Mouse (Mus musculus) thymus, postnatal 4 days (tissue): ENCODE data around the gene Ube2r2.

ENCODE experiments used
- DNase-seq: peaks from one replicate; pipeline ENCODE4 v3.0.0; 2021

The Ube2r2 gene

DNA sequence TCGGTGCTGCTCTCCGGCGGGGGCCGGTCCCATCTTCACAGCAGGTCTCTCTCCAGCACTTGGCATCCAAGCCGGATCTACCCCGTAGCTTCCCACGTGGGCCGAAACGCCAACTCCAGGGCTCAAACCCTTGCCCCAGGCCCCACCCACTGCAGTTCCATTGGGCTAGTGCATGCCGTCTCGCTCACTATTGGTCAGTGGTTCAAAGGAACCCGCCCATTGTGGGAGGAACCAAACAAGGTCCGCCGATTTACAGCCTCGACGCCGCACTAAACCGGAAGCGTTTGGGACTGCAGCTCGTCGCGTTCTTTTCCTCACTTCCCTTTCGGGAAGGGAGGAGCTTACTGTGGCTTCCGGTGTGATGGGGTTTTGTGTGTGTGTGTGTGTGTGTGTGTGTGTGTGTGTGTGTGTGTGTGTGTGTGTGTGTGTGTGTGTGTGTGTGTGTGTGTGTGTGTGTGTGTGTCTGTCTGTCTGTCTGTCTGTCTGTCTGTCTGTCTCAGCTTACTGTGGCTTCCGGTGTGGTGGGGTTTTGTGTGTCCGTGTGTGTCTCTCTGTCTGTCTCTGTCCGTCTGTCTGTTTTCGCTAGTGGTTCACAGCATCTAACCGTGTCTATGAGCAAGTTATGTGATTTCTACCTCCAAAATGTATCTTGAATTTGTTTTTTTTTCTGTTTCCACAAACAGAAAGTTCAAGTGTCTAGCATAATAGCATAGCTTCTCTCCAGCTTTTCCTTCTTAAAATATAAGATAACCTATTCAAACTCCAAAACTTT, 11.2 kb upstream of the Ube2r2 start, which contains the start of gene Nol6:
Gene Nol6 (minus strand): TSS at position 276 of the 772 bp plus-strand sequence.
- peak; percentile 94 for DNase-seq

DNA sequence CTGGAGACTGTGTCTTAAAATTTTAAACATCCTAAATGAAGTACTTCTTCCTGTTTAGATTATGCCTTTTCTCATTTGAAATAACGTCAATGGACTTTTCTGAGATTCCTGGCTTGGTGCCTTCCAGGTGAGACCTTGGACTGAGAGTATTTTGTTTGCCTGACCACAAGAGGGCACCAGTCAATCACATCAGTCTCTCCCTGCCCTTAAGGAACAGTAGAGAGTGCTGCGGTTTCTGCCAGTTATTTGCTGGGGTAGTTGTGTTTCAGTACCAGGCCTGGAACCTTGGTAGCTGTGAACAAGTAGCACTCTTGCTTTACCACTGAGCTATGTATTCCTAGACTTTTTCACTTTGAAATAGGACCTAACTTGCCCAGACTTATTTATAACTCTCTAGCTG, 6.1 kb upstream of the Ube2r2 start:
- DNase-seq = peak; percentile 74

DNA sequence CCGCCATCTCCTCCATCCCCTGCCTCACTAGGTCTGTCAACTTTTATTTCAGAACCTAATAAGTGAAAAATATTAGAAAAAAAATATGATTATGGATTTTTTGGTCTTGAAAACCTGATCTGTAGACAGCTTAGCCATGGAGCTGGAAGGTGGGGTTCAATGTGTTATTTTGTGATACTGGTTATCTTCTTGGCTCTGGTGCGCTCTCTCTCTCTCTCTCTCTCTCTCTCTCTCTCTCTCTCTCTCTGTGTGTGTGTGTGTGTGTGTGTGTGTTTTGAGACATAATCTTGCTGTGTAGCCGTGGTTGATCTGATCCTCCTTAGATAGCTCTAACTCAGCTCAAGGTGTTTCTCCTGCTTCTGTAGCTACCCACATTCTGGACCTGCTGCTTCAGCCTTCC, 5.7 kb upstream of the Ube2r2 start:
- DNase-seq = no peak

DNA sequence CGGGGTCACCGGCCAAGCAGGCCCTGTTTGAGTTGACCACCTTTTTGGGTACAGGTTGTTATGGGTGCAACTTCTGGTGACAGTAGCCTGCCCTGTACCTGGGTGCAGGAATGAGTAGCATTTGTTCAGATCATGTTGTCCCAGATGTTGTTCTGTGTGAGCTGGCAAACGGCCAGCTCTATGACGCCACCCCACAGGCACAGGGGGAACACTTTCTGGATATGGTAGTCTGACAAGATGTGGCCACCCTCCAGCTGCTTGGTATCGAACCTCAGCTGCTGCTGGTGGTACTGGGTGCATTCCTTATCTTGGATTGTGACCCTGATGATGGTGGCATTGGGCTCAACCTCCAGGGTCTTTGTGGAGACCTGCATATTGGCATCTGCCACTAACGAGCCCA, 3.1 kb upstream of the Ube2r2 start:
- DNase-seq = no peak

DNA sequence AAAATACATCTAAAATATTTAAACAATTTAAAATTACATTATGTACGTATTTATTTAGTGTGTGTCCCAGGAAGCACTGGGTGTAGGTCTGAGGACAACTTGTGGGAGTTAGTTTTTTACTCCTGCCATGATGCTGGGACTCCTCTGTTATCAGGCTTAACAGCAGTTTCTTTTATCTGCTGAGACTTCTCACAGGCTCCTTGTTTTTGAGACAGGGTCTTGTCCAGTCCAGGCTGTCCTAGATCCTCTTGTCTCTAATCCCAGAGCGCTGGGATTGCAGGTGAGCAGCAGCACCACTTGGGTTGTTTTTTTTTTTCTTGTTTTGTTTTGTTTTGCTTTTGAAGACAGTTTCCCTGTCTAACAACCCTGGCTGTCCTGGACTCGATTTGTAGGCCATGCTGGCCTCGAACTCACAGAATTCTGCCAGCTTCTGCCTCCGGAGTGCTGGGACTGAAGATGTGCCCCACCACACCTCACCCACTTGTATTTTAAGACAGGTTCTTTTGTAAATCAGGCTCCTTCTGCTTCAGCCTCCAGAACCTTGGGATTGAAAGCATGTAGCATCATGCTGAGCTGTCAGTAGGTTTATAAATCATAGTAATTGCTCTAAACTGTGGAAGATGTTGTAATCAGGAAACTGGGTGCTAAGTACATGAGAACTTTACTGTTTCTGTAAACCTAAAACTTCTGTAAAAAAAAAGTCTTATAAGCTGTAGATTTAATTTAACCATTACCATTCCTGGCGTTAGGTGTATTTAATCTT, 1.8 kb upstream of the Ube2r2 start:
- no peak for DNase-seq

DNA sequence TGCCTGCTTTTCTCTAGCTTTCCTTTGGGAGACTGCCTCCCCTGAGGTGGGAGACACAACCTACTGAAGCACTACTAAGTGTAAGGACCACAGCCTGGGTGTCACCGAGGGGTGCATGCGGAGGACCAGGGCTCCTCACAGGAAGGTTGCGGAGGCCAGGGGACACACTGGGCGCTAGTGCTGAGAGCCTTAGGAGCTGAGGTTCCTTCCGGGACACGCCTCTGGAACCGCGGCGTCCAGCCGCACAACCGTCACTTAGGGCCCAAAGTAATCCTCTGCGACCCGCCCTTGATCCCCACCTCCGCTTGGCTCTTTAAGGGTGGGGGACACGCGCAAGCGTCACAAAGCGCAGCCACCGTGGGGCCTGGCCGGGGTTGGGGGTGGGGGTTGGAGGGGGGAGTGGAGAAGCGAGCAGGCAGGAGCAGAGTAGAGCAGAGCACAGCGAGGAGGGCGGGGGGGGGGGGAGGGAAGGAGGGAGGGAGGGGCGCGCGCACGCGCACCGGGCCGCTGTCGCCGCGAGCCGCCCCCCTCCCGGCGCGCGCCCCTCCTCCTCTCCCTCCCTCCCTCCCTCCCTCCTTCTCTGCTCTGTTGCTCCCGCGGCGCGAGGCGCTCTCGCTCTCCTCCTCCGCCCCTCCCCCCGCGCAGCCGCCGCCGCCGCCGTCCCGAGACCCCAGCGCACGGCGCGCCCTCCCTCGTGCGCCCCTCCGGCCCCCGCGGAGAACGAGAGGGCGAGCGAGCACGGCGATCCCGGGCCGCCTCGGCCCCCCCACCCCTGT, 420 bp upstream of the Ube2r2 start:
- DNase-seq = peak; percentile 95

DNA sequence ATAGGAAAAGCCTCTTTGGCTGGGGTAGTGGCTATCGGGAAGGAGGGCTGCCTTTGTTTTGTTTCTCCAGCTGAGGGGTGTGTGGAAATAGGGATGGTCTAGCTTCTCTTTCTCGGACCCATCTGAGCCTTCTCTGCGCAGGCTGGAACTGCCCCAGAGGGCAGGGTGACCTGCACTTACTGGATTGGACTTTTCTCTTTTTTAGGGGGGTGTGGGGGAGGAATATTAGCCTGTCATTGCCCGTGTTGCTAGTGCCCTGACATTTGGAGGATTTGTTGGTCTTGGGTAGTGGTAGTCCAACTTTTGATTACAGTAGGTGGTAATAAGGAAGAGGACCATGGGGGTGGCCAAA, 887 bp downstream of the Ube2r2 start:
- DNase-seq = no peak

DNA sequence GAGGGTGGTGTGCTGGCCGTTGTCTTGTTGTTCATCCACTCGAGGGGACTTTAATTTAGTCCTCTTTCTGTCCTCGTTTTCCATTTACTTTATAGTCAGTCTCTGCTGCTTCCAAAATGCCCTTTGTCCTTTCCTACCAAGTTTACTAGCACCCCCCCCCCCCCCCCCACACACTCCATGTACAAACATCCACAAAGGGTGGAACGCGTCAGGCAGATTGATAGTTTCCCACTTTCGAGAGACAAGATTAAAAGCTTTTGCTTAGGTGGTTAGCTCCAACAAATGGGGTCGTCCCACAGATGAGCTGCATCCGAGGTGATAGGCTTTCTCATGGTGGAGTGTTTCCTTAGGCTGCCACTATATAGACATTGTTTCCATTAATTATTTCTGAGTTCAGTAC, 1.3 kb downstream of the Ube2r2 start:
- DNase-seq = peak; percentile 20

DNA sequence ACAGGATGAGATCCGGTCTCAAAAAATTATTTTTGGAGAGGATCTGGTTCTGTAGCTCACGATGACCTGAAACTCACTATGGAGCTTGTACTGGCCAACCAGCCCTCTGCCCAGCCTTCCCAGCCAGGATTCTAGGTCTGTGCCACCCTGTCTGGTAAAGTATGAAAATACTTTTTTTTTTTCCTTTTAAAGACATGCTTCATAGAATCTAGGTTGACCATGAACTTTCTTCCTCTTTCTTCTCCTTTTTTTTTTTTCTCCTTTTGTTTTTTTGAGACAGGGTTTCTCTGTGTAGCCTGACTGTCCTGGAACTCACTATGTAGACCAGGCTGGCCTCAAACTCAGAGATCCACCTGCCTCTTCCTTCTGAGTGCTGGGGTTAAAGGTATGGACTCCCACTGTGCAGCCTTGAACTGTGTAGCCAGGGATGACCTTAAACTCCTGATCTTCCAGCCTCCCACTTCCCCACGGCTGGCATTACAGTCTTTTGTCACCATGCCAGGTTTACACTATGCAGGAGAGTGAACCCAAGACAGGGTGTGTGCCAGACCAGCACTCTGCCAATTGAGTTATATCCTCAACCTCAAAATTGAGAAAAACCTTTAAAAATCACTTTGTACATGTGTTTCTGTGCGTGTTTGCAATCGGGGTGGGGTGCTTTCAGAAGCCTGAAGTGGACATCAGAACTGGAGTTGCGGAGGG, 4.8 kb downstream of the Ube2r2 start:
- DNase-seq = no peak

DNA sequence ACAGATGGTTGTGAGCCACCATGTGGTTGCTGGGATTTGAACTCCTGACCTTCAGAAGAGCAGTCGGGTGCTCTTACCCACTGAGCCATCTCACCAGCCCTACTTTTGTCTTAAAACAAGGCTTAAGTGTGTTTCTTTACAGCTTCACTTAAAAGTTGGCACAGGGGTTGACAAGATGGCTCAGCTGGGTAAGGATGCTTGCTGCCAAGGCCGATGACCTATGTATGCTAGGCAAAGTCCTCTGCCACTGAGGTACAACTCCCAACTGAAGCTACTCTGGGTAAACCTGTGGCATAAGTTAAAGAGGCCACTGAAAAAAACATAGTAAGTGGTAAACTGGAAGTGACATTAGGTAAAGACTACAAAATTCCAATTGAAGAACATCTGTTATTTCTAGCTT, 7.1 kb downstream of the Ube2r2 start:
- no peak for DNase-seq

DNA sequence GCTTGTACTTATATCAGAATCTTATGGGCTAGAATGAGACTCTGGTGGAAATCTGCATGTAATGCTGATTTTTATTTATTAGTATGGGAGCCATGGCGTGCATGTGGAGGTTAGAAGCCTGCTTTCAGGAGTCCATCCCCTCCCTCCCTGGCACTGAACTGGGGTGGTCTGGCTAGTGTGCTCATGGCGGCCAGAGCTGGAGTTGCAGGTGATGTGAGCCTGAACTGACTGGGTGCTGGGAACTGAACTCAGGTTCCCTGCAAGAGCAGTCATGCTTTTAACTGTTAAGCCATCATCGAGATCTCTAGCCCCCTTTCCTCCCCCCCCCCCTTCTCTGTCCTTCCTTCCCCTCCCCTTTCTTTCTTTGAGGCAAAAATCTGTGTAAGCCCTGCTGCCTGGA, 14.3 kb downstream of the Ube2r2 start:
- no peak for DNase-seq

DNA sequence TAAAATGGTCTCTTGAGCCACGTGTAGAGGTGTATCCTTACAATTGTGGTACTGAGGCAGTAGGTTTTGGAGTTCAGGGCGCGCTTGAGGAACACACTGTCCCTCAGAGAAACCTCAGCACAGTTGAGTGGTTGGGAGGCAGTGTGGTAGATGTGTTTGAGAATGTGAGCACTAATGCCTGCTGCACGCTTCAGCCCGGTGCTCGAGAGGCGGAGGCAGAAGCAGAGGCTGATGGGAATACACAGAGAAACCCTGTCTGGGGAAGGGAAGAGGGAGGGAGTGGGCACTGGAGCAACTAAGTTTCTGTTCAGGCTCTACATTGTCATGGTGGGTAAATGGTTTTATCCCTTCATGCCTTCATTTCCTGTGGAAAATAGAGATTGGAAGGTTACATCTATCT, 15.6 kb downstream of the Ube2r2 start:
- no peak for DNase-seq

DNA sequence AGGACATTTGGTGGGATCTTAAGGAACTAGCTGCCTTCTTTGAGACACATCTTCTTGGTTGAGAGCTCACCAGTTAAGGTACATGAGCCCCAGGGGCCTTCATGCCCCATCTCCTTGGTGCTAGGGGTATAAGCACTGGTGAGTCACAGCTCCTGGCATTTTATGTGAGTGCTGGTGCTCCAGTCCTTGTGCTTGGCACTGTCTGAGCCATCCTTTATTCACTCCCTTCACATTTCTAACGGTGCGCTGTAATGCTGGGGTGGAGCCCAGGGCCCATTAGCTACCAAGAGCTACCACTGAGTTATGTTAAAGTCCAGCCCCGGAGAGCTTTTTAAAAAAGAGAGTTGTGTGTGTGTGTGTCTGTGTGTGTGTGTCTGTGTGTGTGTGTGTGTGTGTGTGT, 17.6 kb downstream of the Ube2r2 start:
- no peak for DNase-seq

DNA sequence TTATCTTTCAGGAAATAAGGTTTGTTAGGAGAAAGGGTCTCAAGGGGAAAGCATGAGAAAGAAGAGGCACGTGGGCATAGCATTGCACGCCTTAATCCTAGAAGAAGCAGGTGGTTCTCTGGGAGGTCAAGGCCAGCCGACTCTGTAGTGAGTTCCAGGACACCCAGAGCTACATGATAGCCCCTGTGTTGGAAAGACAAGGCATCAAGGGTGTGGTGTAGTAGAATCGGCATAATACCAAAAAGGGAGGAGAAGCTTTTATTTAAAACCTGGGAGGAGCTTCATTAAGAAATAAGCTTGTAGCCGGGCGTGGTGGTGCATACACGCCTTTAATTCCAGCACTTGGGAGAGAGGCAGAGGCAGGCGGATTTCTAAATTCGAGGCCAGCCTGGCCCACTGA, 21.4 kb downstream of the Ube2r2 start:
- DNase-seq = no peak

DNA sequence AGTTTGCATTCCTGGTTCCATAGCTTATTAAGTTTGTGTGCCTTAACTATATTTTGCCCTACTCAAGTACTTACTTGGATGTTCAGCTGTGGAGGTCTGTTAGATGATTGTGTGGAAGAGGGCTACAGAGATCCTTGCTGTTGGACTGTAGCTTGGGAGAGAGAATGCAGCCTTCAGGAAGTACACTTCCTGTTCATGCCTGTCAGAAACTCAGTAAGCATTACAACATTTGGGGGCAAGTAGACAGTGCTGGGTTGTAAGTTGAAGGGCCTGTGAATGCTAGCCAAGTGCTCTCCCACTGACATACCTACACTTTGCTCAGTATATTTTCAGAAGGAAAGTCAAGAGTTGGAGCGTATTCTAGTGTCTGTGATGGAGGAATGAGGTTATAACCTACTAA, 22.7 kb downstream of the Ube2r2 start:
- DNase-seq = no peak

DNA sequence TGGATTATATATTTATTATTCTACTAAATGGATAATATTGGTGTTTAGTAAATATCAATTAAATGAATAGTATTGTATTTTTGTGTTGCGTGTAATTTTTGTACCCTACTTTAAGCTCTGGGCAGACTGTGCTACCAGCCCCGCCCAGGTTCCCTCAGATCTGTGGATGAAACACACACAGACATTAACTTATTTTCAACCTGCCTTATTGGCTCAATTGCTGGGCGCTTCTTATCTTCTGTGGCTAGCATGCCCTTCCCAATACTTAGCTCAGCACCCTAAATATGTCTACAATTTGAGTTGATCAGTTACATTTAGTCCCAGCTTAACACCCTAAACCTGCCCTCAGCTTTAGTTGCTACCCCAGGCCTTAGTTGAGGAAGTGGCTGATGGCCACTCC, 25.7 kb downstream of the Ube2r2 start:
- DNase-seq = no peak

DNA sequence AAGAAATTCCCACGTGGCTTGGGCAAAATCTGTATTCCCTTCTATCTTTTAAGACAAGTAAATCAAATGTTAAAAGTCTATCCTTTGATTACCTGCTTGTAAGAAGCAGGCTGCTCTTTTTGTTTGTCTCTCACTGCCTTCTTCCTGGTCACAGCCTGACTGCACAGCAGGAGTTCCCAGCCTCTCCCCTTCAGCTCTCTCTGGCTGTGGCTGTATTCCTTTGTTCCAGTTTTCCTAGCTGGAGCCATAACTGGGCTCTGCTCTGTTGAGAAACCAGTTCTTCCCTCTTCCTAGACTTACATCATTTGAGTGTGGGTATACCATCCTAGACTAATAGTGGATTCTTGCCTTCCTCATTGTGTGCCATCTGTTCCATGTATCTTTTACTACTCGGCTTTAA, 29.4 kb downstream of the Ube2r2 start:
- DNase-seq = no peak

DNA sequence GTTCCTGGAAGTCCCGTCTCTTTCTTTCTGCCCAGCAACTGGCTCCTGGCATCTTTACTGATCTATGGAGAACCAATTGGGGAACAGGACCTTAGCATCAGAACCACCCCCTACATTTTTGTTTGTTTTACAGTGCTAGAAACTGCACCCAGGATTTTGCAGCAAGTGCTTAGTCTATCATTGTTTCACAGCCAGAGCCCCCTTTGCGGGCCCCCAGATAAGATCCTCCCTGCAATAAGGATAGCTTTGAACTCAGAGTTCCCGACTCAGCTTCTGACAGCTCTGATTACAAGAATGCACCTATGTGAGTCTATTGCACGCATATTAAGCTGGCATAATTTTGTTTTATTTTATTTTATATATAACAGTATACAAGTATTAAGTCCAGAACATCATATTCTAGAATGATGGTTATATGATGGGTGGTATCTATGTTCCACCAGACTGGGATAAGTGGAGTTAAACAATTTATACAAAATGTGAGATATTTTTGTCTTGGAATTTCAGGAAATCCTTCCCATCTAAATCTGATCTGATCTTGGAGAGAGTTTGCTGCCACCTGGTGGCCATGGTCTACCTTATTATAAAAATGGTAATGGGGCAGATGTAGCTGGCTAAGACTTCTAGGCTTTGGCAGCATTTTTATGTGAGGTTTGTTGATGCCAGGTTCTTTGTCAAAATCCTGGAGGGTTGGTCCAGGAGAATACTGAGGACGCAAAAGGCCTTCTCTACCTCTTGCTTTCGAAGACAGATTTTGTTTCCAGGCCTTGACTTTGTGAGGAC, 30.3 kb downstream of the Ube2r2 start:
- DNase-seq = peak; percentile 84

DNA sequence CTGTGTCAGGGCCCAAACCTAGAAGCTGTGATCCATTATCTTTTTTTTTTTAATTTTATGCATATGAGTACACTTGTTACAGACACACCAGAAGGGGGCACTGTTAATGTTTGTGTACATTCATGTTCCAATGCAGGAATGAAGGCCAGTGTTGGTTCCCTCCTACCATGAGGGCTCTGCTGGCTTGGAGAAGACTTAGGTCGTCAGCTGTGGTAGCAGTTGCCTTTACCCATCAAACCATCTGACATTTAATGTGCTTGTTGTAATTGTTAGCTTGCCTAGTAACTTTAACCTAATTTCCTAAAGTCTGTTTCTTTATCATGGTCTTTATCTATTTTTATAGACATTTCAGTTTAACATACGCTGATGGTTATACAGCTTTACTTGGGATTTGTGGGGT, 35.4 kb downstream of the Ube2r2 start:
- DNase-seq = no peak

DNA sequence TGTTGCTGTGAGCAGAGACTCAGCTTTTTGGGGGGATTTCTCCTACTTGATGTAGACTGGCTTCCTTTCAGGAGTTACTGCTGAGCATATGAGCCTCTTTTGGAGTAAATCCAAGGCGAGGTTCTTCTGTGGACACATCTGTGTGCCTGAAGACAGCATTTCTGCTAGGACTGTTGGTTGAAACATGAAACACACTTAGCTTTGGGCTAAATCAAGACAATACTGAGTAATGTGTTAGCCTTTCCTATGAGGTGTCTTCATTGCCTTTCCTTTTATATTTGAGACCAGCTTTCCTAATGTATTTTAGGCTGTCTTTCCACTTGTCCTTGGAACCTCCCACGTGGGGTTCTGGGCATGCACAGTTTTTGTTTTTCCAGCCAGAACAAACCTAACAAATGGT, 39.1 kb downstream of the Ube2r2 start:
- no peak for DNase-seq

DNA sequence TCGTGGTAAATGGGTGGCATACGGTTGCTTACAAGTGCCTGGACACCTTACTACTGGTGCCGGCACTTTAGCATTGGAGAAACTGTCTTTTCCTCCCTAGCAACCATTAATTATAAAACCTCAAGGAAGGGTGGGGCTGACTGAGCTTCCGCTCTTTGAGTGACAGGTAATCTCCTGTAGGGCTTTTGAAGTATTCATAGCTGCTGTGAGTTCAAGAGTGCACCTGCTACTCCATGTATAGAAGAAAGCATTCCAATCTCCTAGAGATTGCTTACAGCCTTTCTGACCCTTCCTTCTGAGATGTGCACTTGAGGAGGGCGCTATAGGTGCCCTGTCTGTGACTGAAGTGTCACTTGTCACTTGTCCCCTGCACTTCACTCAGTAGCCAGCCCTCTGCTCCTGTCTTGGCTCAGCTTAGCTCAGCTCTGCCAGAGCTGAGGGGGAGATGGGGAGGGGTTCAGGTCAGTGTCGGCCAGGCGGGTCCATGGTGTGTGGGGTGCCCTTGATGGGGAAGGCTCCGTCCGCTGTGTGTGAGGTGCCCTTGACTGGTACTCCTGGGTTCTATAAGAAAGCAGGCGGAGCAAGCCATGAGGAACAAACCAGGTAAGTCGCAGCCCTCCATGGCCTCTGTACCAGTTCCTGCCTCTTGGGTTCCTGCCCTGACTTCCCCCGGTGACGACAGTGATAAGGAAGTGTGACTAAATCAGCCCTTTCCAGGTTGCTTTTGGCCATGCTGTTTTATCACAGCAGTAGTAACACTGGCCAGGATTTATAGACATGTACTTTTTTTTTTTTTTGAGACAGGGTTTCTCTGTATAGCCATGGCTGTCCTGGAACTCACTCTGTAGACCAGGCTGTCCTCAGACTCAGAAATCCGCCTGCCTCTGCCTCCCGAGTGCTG, 44.5 kb downstream of the Ube2r2 start:
- no peak for DNase-seq
